Mouse (Mus musculus) ES-E14 (cell line): Measurements from ENCODE around the gene Nsun2.

Experiments used
- MAFK ChIP-seq: IDR thresholded peaks from 2 replicates; pipeline ENCODE4 v1.6.1; 2014; ENCODE audit warnings: mild to moderate bottlenecking, low read depth, low read length, inconsistent platforms; ENCODE audit not compliant: insufficient read depth
- ZNF384 ChIP-seq: IDR thresholded peaks from 2 replicates; pipeline ENCODE4 v1.6.1; 2012; ENCODE audit warnings: low read depth, low read length, inconsistent platforms

DNA sequence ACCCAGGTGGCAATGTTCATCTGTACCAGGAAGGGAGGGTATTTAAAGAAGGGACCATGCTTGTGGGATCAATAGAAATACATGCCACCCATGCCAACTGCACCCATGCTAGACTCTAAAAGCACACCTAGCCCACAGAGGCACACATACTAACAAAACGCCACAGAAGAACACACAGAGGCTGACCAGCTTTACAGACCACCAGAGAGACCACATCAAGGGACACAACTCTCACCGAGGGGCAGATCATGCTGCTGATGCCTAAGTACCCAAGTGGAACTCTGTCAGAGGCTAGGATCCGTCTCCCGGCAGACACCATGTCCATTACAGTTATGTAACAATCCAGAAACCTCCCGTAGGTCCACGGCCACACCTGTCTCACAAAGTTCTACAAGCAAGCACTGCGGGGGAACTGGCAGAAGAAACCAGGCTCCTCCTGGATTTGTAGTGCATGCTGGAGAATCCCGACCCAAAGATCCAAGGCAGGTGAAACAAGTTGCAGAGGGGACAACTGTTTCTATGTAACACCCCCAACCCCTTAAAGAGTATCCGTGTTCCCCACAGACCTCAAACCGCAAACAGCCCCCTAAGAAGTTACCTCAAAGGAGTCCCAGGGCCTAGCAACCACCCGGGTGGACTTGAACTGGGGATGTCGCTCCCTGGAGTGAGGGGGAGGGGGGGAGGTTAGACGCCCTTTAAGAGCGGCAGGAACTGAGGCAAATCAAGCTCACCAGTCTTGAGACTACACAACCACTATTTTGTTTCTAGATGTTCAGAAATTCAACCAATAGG lies 1.2 kb upstream of the Nsun2 start:
- TF ChIP-seq ZNF384 (no peak), MAFK (no peak)
